Mouse (Mus musculus) cerebellum, adult 11 months (tissue): ENCODE results near the gene Srrm2.

Experiments
- DNase-seq: peaks from one replicate; pipeline ENCODE4 v3.0.0; 2022

Srrm2 gene

GRCm38 (mm10) chr17:23790269-23791078 lies at the start of gene Srrm2:
Gene Srrm2, plus strand, starts transcription at chr17:23790532.
- peak; percentile 61 for DNase-seq

- DNase-seq, result peak; percentile 51
These were observed 49.7 kb upstream of the Srrm2 start, which contains the start of gene Paqr4 for GRCm38 (mm10) chr17:23740598-23741021. Gene Paqr4, minus strand, starts transcription at chr17:23740867.

- no peak for DNase-seq
These were observed 48.7 kb upstream of the Srrm2 start for GRCm38 (mm10) chr17:23741359-23742209.

- DNase-seq, result no peak
These were observed 48.0 kb upstream of the Srrm2 start for GRCm38 (mm10) chr17:23742210-23742793.

GRCm38 (mm10) chr17:23742941-23743340 lies 47.4 kb upstream of the Srrm2 start:
- DNase-seq, result no peak

- no peak for DNase-seq
These were observed 46.3 kb upstream of the Srrm2 start for GRCm38 (mm10) chr17:23744076-23744475.

GRCm38 (mm10) chr17:23744651-23745050 lies 45.7 kb upstream of the Srrm2 start:
- no peak for DNase-seq

- DNase-seq, result no peak
These were observed 44.8 kb upstream of the Srrm2 start, which contains the start of gene Kremen2 for GRCm38 (mm10) chr17:23745301-23746251. Gene Kremen2, minus strand, starts transcription at chr17:23745833.

- DNase-seq, result no peak
These were observed 44.0 kb upstream of the Srrm2 start for GRCm38 (mm10) chr17:23746311-23746710.

GRCm38 (mm10) chr17:23746767-23747166 lies 43.6 kb upstream of the Srrm2 start:
- no peak for DNase-seq

GRCm38 (mm10) chr17:23747471-23747870 lies 42.9 kb upstream of the Srrm2 start:
- DNase-seq, result no peak

- DNase-seq, result no peak
These were observed 42.3 kb upstream of the Srrm2 start for GRCm38 (mm10) chr17:23748026-23748425.

- peak; percentile 69 for DNase-seq
These were observed 41.5 kb upstream of the Srrm2 start for GRCm38 (mm10) chr17:23748631-23749391.

GRCm38 (mm10) chr17:23749400-23750191 lies 40.7 kb upstream of the Srrm2 start:
- no peak for DNase-seq

- no peak for DNase-seq
These were observed 34.6 kb upstream of the Srrm2 start for GRCm38 (mm10) chr17:23755689-23756088.

- no peak for DNase-seq
These were observed 32.8 kb upstream of the Srrm2 start for GRCm38 (mm10) chr17:23757581-23757980.

GRCm38 (mm10) chr17:23758801-23759200 lies 31.5 kb upstream of the Srrm2 start:
- DNase-seq, result no peak

GRCm38 (mm10) chr17:23760231-23760630 lies 30.1 kb upstream of the Srrm2 start:
- no peak for DNase-seq

- no peak for DNase-seq
These were observed 29.2 kb upstream of the Srrm2 start for GRCm38 (mm10) chr17:23761155-23761554.

- DNase-seq, result no peak
These were observed 27.4 kb upstream of the Srrm2 start for GRCm38 (mm10) chr17:23762976-23763375.
